Mouse (Mus musculus) neural tube, embryonic 13.5 days (tissue): ENCODE measurements around the gene Pan3. TPM values are rescaled to one million over a fixed set of nuclear protein-coding genes. Genes with fewer than 3 reads are reported as not detected.

Experiments
- ATAC-seq: fragments of 200-750 bp; cut with Nextera tagmentation; 2 replicates; pipeline ENCODE4 v1.8.0; 2017; ENCODE audit warnings: low read depth, mild to moderate bottlenecking, moderate TSS enrichment, moderate library complexity
- H3K27ac ChIP-seq: fragments of 300-500 bp; sonication (generic); replicated peaks from 2 replicates; pipeline ENCODE4 v1.5.1; 2015; ENCODE audit warnings: moderate library complexity, mild to moderate bottlenecking, inconsistent platforms
- H3K27me3 ChIP-seq: fragments of 300-500 bp; sonication (generic); 2 replicates; pipeline ENCODE4 v1.6.1; 2015; ENCODE audit warnings: mild to moderate bottlenecking, inconsistent platforms
- H3K36me3 ChIP-seq: fragments of 300-500 bp; sonication (generic); 2 replicates; pipeline ENCODE4 v1.6.1; 2015; ENCODE audit warnings: mild to moderate bottlenecking, inconsistent platforms
- H3K4me1 ChIP-seq: fragments of 300-500 bp; sonication (generic); replicated peaks from 2 replicates; pipeline ENCODE4 v1.6.1; 2015; ENCODE audit warnings: inconsistent platforms
- H3K4me2 ChIP-seq: fragments of 300-500 bp; sonication (generic); 2 replicates; pipeline ENCODE4 v1.6.1; 2015; ENCODE audit warnings: inconsistent platforms, mild to moderate bottlenecking, moderate library complexity
- H3K4me3 ChIP-seq: fragments of 300-500 bp; sonication (generic); 2 replicates; pipeline ENCODE4 v1.5.1; 2015; ENCODE audit warnings: mild to moderate bottlenecking, inconsistent platforms
- H3K9ac ChIP-seq: fragments of 300-500 bp; sonication (generic); 2 replicates; pipeline ENCODE4 v1.6.1; 2015; ENCODE audit warnings: moderate library complexity, mild to moderate bottlenecking, inconsistent platforms
- H3K9me3 ChIP-seq: fragments of 300-500 bp; sonication (generic); 2 replicates; pipeline ENCODE4 v1.6.1; 2016; ENCODE audit warnings: inconsistent platforms
- WGBS: fragments of 180-500 bp; shearing (Covaris S2); methylation state at CpG from one replicate; pipeline ENCODE4 v1.1.7; 2015; 5-methylcytosine and 5-hydroxymethylcytosine counted together
- polyA plus RNA-seq: library from polyadenylated mRNA; unstranded; fragments of >200 nt; fragmentation: Nextera tagmentation; extraction: Ambion mirVana; gene quantifications from 2 replicates; pipeline ENCODE4 v1.2.1, GENCODE M21; 2015

The Pan3 gene
- 63.1 and 69.1 TPM in 2 replicates for polyA plus RNA-seq

GRCm38 (mm10) chr5:147429535-147430305 lies at the start of gene Pan3:
Gene Pan3, plus strand, starts transcription at chr5:147430161.
- ATAC-seq, result peak; percentile 85

DNA sequence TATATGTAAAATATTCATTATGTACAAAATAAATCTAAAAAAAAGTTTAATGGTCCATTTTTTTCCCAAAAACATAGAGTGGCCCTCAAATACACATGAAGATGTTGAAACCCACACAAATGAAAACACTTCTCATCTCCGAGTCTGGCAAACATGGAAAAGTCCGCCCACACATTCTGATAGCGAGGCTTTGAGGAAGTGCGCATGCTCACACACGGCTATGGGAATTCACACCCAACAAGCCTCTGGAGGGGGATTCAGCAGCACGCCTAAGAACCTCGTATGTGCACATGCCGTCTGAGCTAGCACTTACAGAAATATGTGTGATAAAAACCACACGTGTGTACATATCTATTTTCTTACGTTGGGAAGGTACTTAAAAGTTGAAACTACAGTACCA lies 48.6 kb upstream of the Pan3 start:
- H3K27me3 ChIP-seq, result no peaks in the 10 kb centered on the region
- 91% methylated on average over 10 of the region's 10 CpGs for WGBS
- ATAC-seq, result no peak
- H3K4me1 ChIP-seq, result no peaks in the 10 kb centered on the region
- H3K4me2 ChIP-seq, result no peak overlapping the region
- H3K9me3 ChIP-seq, result 0 out of 2 replicates have a peak, but pooled peaks cover 3% of the 10 kb centered on the region
- H3K9ac ChIP-seq, result no peak overlapping the region
- no peak overlapping the region for H3K27ac ChIP-seq
- no peak overlapping the region for H3K4me3 ChIP-seq
- H3K36me3 ChIP-seq, result no peaks in the 10 kb centered on the region

More at GRCm38 (mm10) chr5:147429535-147430305, at the start of gene Pan3:
- Histone ChIP-seq H3K4me2 (peak within 1 kb of the TSS; percentile 93), H3K9me3 (no peaks in the 10 kb centered on the region), H3K4me1 (peaks cover 38% of the 10 kb centered on the region), H3K4me3 (peak within 1 kb of the TSS; percentile 90), H3K27me3 (no peaks in the 10 kb centered on the region), H3K9ac (peak within 1 kb of the TSS; percentile 97), H3K27ac (peak within 1 kb of the TSS; percentile 99), H3K36me3 (no peaks in the 10 kb centered on the region)
- under 1% methylated on average over 47 of the region's 51 CpGs for WGBS

GRCm38 (mm10) chr5:147386865-147387264 lies 43.1 kb upstream of the Pan3 start:
- 83% methylated on average over 13 of the region's 13 CpGs for whole genome bisulfite sequencing
- no peak for ATAC-seq
- Histone ChIP-seq H3K9me3 (no peaks in the 10 kb centered on the region), H3K27ac (no peak overlapping the region), H3K4me1 (no peaks in the 10 kb centered on the region), H3K4me2 (no peak overlapping the region), H3K27me3 (no peaks in the 10 kb centered on the region), H3K36me3 (no peaks in the 10 kb centered on the region), H3K4me3 (no peak overlapping the region), H3K9ac (no peak overlapping the region)

DNA sequence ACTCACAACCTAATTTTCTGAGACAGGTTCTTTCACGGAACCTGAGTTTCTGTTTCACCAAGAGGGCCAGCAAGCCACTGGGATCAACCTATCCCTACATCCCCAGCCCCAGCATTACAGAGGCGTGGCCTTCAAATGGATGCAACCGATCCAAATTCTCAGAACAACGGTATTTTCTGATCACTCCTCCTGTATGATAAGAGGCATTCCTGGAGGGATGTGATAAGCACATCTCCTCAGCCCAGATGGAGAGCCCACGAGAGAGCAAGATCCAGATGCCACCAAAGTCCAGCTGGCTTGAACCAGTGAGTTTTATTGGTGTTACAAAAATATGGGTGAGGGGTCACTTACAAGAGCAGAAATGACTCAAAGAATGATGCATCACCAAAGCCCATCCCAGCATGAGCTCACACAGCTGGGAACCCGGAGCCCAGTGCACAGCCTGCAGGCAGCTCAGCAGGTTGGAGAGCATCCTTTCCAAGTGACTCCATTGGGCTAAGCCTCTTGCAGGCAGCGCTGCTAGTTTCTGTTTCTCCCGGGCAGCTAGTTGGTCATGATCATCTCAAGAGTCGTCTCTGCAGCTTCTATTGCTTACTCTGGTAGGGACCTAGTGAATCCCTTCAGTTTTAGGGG lies 41.5 kb upstream of the Pan3 start:
- Histone ChIP-seq H3K9me3 (no peaks in the 10 kb centered on the region), H3K36me3 (no peaks in the 10 kb centered on the region), H3K9ac (no peak overlapping the region), H3K27me3 (no peaks in the 10 kb centered on the region), H3K4me1 (no peaks in the 10 kb centered on the region), H3K4me3 (no peak overlapping the region), H3K4me2 (no peak overlapping the region), H3K27ac (no peak overlapping the region)
- no peak for ATAC-seq
- 83% methylated on average over 9 of the region's 9 CpGs for WGBS

GRCm38 (mm10) chr5:147389052-147389451 lies 40.9 kb upstream of the Pan3 start:
- Histone ChIP-seq H3K9me3 (no peaks in the 10 kb centered on the region), H3K9ac (no peak overlapping the region), H3K36me3 (no peaks in the 10 kb centered on the region), H3K27me3 (no peaks in the 10 kb centered on the region), H3K4me1 (no peaks in the 10 kb centered on the region), H3K4me3 (no peak overlapping the region), H3K27ac (no peak overlapping the region), H3K4me2 (no peak overlapping the region)
- no peak for ATAC-seq
- 83% methylated on average over 5 of the region's 5 CpGs for WGBS

DNA sequence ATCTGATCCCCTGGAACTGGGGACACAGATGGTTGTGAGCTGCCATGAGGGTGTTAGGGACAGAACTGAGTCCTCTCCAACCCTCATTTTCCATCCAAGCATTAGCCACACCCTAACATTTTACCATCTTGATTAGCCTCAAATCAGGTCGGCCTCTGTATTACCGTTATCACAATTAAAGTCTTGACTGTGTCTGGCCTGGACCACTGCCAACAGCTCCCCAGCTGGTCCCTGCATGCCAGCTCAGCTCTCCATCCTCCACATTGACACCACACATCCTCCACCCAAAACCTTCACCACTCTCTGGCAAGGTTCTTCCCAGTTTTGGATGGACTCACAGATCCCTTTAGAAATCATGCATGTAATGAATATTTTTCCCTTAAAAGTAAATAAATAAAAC lies 39.2 kb upstream of the Pan3 start:
- no peak overlapping the region for H3K9ac ChIP-seq
- H3K4me1 ChIP-seq, result no peaks in the 10 kb centered on the region
- H3K4me2 ChIP-seq, result no peak overlapping the region
- H3K9me3 ChIP-seq, result no peaks in the 10 kb centered on the region
- WGBS, result 65% methylated on average over 2 of the region's 2 CpGs
- no peaks in the 10 kb centered on the region for H3K36me3 ChIP-seq
- H3K27me3 ChIP-seq, result no peaks in the 10 kb centered on the region
- no peak overlapping the region for H3K4me3 ChIP-seq
- H3K27ac ChIP-seq, result no peak overlapping the region
- no peak for ATAC-seq

DNA sequence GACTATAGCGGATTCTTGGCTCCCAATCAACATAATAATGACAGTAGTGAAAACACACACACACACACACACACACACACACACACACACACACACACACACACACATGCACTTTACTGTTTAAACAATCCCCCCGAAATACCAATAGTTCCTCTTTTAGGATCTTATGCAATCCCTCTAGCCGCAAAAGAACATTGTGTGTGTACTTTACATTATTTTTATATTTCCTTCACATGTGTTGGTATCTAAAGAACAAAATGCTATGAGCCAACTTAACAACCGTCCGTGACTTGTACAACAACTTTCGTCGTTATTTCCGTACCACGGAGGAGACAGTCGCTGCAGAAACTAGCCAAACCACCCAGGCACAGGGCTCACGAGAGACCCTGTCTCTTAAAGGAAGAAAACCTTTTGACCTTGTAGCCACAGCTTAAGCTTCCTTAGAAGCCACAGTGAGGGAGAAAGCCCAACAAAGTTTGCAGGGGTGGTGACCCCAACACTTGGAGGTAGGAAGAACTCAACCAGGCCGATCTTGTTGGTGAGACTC lies 37.2 kb upstream of the Pan3 start:
- no peaks in the 10 kb centered on the region for H3K4me1 ChIP-seq
- no peaks in the 10 kb centered on the region for H3K9me3 ChIP-seq
- WGBS, result 92% methylated on average over 12 of the region's 12 CpGs
- H3K27ac ChIP-seq, result no peak overlapping the region
- no peak overlapping the region for H3K9ac ChIP-seq
- ATAC-seq, result no peak
- H3K4me3 ChIP-seq, result no peak overlapping the region
- H3K36me3 ChIP-seq, result no peaks in the 10 kb centered on the region
- peaks cover 9% of the 10 kb centered on the region; the same call in 1 of the 2 replicates for H3K27me3 ChIP-seq
- H3K4me2 ChIP-seq, result no peak overlapping the region

- no peak for ATAC-seq
- Histone ChIP-seq H3K27ac (no peak overlapping the region), H3K4me2 (no peak overlapping the region), H3K27me3 (peaks cover 32% of the 10 kb centered on the region), H3K4me1 (peaks cover 4% of the 10 kb centered on the region), H3K36me3 (no peaks in the 10 kb centered on the region), H3K9me3 (no peaks in the 10 kb centered on the region), H3K9ac (no peak overlapping the region), H3K4me3 (no peak overlapping the region)
- WGBS, result 35% methylated on average over 1 of the region's 1 CpGs
Measured at GRCm38 (mm10) chr5:147395050-147395449, 34.9 kb upstream of the Pan3 start.

GRCm38 (mm10) chr5:147399843-147400504 lies 30.0 kb upstream of the Pan3 start, which contains the start of gene Flt3:
Gene Flt3, minus strand, starts transcription at chr5:147400489.
- H3K4me3 ChIP-seq, result peak within 1 kb of the TSS; percentile 50
- peak within 1 kb of the TSS; percentile 67 for H3K9ac ChIP-seq
- no peak within 1 kb of the TSS for H3K27ac ChIP-seq
- H3K4me2 ChIP-seq, result peak within 1 kb of the TSS; percentile 89
- peaks cover 17% of the 10 kb centered on the region for H3K4me1 ChIP-seq
- 1% methylated on average over 45 of the region's 56 CpGs for WGBS
- no peaks in the 10 kb centered on the region for H3K9me3 ChIP-seq
- H3K36me3 ChIP-seq, result no peaks in the 10 kb centered on the region
- peaks cover 55% of the 10 kb centered on the region for H3K27me3 ChIP-seq
- peak; percentile 77 for ATAC-seq

DNA sequence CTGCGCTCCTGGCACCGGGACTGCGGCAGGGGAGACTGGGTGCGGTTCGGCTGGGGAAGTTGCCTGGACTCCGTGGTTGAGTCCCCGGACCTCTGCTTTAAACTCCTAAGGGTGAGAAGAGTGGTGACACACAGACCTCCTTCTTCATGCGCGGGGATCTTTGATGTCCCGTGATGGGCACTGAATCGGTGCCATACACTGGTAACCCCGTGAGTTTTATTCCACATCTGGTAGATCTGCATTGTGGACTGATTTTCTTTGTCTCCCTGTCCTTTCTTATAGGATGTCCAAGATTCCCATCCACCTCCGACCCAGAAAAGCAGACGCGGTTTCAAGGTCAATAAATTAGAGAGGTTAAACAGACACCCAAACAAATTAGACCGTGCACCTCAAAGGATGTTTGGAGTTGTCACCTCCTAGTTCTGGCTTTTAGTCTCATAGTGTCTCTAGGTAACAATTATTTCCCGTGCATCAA lies 29.4 kb upstream of the Pan3 start:
- Histone ChIP-seq H3K9ac (peak overlapping the region; percentile 67), H3K4me1 (peaks cover 17% of the 10 kb centered on the region), H3K36me3 (no peaks in the 10 kb centered on the region), H3K4me2 (peak overlapping the region; percentile 89), H3K4me3 (peak overlapping the region; percentile 50), H3K9me3 (no peaks in the 10 kb centered on the region), H3K27ac (no peak overlapping the region), H3K27me3 (peaks cover 55% of the 10 kb centered on the region)
- ATAC-seq, result 0 out of 2 replicates have a peak, but pooled peaks have one; percentile 25
- WGBS, result 1% methylated on average over 17 of the region's 17 CpGs

- Histone ChIP-seq H3K4me1 (peaks cover 17% of the 10 kb centered on the region), H3K9ac (0 out of 2 replicates have a peak overlapping the region, but pooled peaks have one; percentile 67), H3K4me3 (peak overlapping the region; percentile 50; the same call in 1 of the 2 replicates), H3K27me3 (peaks cover 55% of the 10 kb centered on the region), H3K9me3 (no peaks in the 10 kb centered on the region), H3K36me3 (no peaks in the 10 kb centered on the region), H3K27ac (no peak overlapping the region), H3K4me2 (peak overlapping the region; percentile 89)
- ATAC-seq, result no peak
- WGBS, result 26% methylated on average over 11 of the region's 11 CpGs
Measured at GRCm38 (mm10) chr5:147401024-147401423, 28.9 kb upstream of the Pan3 start.
